Mouse (Mus musculus): Measurements from ENCODE around the gene S100a1. TPM values are rescaled to one million over a fixed set of nuclear protein-coding genes. Genes with fewer than 3 reads are reported as not detected.

Gene S100a1
- total and polyA plus RNA-seq, 3 experiments, result 98.2 to 282 (median 199) TPM

GRCm38 (mm10) chr3:90509747-90510123 is 4.5 kb downstream of the S100a1 start:
- DNase-seq, result no peak

- peak; percentile 99 for DNase-seq
These were observed 5.0 kb downstream of the S100a1 start, which contains the start of gene Chtop for GRCm38 (mm10) chr3:90508950-90509746. Chtop (minus strand) TSS chr3:90509498.

GRCm38 (mm10) chr3:90508287-90508949 is 5.8 kb downstream of the S100a1 start:
- DNase-seq, result no peak

GRCm38 (mm10) chr3:90506362-90506761 is 7.8 kb downstream of the S100a1 start:
- DNase-seq, result no peak

- no peak for DNase-seq
These were observed 9.0 kb downstream of the S100a1 start for GRCm38 (mm10) chr3:90505216-90505615.

- DNase-seq, result no peak
These were observed 10.7 kb downstream of the S100a1 start for GRCm38 (mm10) chr3:90503444-90503843.

- no peak for DNase-seq
These were observed 16.6 kb downstream of the S100a1 start for GRCm38 (mm10) chr3:90497597-90497996.

GRCm38 (mm10) chr3:90495850-90496525 is 18.2 kb downstream of the S100a1 start:
- DNase-seq, result no peak

GRCm38 (mm10) chr3:90493831-90494540 is 20.2 kb downstream of the S100a1 start:
- DNase-seq, result no peak

GRCm38 (mm10) chr3:90491350-90491749 is 22.8 kb downstream of the S100a1 start:
- DNase-seq, result peak; percentile 47

- DNase-seq, result peak; percentile 96
These were observed 23.4 kb downstream of the S100a1 start, which contains the start of gene Snapin for GRCm38 (mm10) chr3:90490696-90491256. Snapin (minus strand) TSS chr3:90491033.

- DNase-seq, result no peak
These were observed 25.6 kb downstream of the S100a1 start for GRCm38 (mm10) chr3:90488576-90488975.

- no peak for DNase-seq
These were observed 27.2 kb downstream of the S100a1 start for GRCm38 (mm10) chr3:90486998-90487397.

GRCm38 (mm10) chr3:90475831-90476611 is 38.2 kb downstream of the S100a1 start, which contains the start of gene Ilf2:
Ilf2 (plus strand) TSS chr3:90476126.
- peak; percentile 96 for DNase-seq

GRCm38 (mm10) chr3:90475151-90475830 is 38.9 kb downstream of the S100a1 start:
- DNase-seq, result no peak

GRCm38 (mm10) chr3:90472213-90472612 is 42.0 kb downstream of the S100a1 start:
- DNase-seq, result peak; percentile 75

- no peak for DNase-seq
These were observed 46.4 kb downstream of the S100a1 start for GRCm38 (mm10) chr3:90467618-90468300.

- DNase-seq, result peak; percentile 87
These were observed 47.9 kb downstream of the S100a1 start for GRCm38 (mm10) chr3:90466311-90466766.

- DNase-seq, result peak; percentile 87
These were observed 48.4 kb downstream of the S100a1 start, which contains the start of gene Npr1 for GRCm38 (mm10) chr3:90465686-90466310. Npr1 (minus strand) TSS chr3:90465866.

Measured in adrenal gland, adult 2 months (tissue).